8 mouse cellular contexts compared by ENCODE assay signal in genomic region chr17:28517956-28518614, GRCm38 (mm10). TPM values are rescaled to one million over a fixed set of nuclear protein-coding genes. Genes with fewer than 3 reads are reported as not detected.
DNase-seq lines count a peak whose midpoint lies in the region; ATAC-seq and TF ChIP-seq lines count a peak whose summit lies in the region.

No protein-coding gene starts in this region.

- H3K27ac ChIP-seq in cortical plate, adult 2 months (ENCODE audit: insufficient read depth, low read length), result peak overlapping the region; percentile 95
- H3K27ac ChIP-seq in intestine, postnatal 0 days (ENCODE audit: low read depth, low read length), result peak overlapping the region; percentile 92
- peak overlapping the region; percentile 75 for H3K27ac ChIP-seq in limb, embryonic 10.5 days
- peak overlapping the region; percentile 66; the same call in 1 of the 2 replicates for H3K27ac ChIP-seq in midbrain, embryonic 12.5 days (replicated peaks)
- peak overlapping the region; percentile 91 for H3K27ac ChIP-seq in spleen, adult 2 months (ENCODE audit: insufficient read depth, low read length)

- DNase-seq in adrenal gland, adult 18-20 months (ENCODE audit: low spot score in 2 of 2), result peak; percentile 79 to 93
- DNase-seq in gastrocnemius, postnatal 25 days, result peak; percentile 98
- peak; percentile 71 for DNase-seq in limb, embryonic 10.5 days (ENCODE audit: low spot score)
- DNase-seq in spleen, adult 2 months (ENCODE audit: low read depth in 1 of 2, low spot score in 2 of 2), result peak in 1 of 2 experiments; percentile 76
- no peak for DNase-seq in c-Kit-positive CD71-positive TER-119-positive erythroid progenitor cells, embryonic 14.5 days (ENCODE audit: low spot score)

- H3K9ac ChIP-seq in intestine, postnatal 0 days (ENCODE audit: low read depth, low read length), result peak overlapping the region; percentile 67
- H3K9ac ChIP-seq in midbrain, embryonic 12.5 days (replicated peaks), result peak overlapping the region; percentile 52

- no peak for TF ChIP-seq CTCF in cortical plate, adult 2 months (IDR thresholded peaks at IDR 0.05; ENCODE audit: extremely low read depth, insufficient read depth, low read length)
- no peak for TF ChIP-seq CTCF in intestine, postnatal 0 days (IDR thresholded peaks at IDR 0.05; ENCODE audit: low read depth)
- TF ChIP-seq CTCF in spleen, adult 2 months (IDR thresholded peaks at IDR 0.05; ENCODE audit: extremely low read depth, insufficient read depth, insufficient read length, insufficient replicate concordance), result no peak

- no peaks in the 10 kb centered on the region for H3K9me3 ChIP-seq in intestine, postnatal 0 days (ENCODE audit: control insufficient read depth)
- no peaks in the 10 kb centered on the region for H3K9me3 ChIP-seq in limb, embryonic 10.5 days (replicated peaks)
- H3K9me3 ChIP-seq in midbrain, embryonic 12.5 days, result no peaks in the 10 kb centered on the region

- no peaks in the 10 kb centered on the region for H3K36me3 ChIP-seq in intestine, postnatal 0 days (ENCODE audit: control insufficient read depth, insufficient read depth)
- H3K36me3 ChIP-seq in limb, embryonic 10.5 days, result no peaks in the 10 kb centered on the region; the same call in 1 of the 2 replicates
- no peaks in the 10 kb centered on the region for H3K36me3 ChIP-seq in midbrain, embryonic 12.5 days
- no peaks in the 10 kb centered on the region for H3K36me3 ChIP-seq in spleen, adult 2 months (ENCODE audit: control insufficient read depth, insufficient read depth, low read length)

- H3K4me3 ChIP-seq in cortical plate, adult 2 months (ENCODE audit: insufficient read depth, low read length), result peak overlapping the region; percentile 39
- peak overlapping the region; percentile 36 for H3K4me3 ChIP-seq in intestine, postnatal 0 days (ENCODE audit: low read depth, low read length)
- peak overlapping the region; percentile 55 for H3K4me3 ChIP-seq in limb, embryonic 10.5 days
- peak overlapping the region; percentile 47 for H3K4me3 ChIP-seq in midbrain, embryonic 12.5 days
- H3K4me3 ChIP-seq in spleen, adult 2 months (ENCODE audit: extremely low read depth, insufficient read depth, insufficient read length), result peak overlapping the region; percentile 58

- TF ChIP-seq POLR2A in cortical plate, adult 2 months (IDR thresholded peaks at IDR 0.05; ENCODE audit: extremely low read depth, insufficient read depth, low read length), result no peak
- no peak; the same call in 1 of the 2 replicates for TF ChIP-seq POLR2A in spleen, adult 2 months (IDR thresholded peaks at IDR 0.05; ENCODE audit: low read depth, low read length)

- no peaks in the 10 kb centered on the region for H3K27me3 ChIP-seq in intestine, postnatal 0 days (replicated peaks; ENCODE audit: control insufficient read depth, insufficient read depth, low read length)
- peaks cover 80% of the 10 kb centered on the region for H3K27me3 ChIP-seq in limb, embryonic 10.5 days (ENCODE audit: low read depth, poor library complexity, severe bottlenecking)
- H3K27me3 ChIP-seq in midbrain, embryonic 12.5 days, result peaks cover 72% of the 10 kb centered on the region
- H3K27me3 ChIP-seq in spleen, adult 2 months (ENCODE audit: control insufficient read depth, insufficient read depth, low read length), result no peaks in the 10 kb centered on the region

- peak overlapping the region; percentile 68 for H3K4me2 ChIP-seq in intestine, postnatal 0 days (replicated peaks; ENCODE audit: low read depth)
- H3K4me2 ChIP-seq in midbrain, embryonic 12.5 days (replicated peaks), result peak overlapping the region; percentile 84

- peak; percentile 63 for ATAC-seq in intestine, postnatal 0 days
- ATAC-seq in midbrain, embryonic 12.5 days (ENCODE audit: low FRiP score, low read depth), result peak; percentile 55

- under 1% methylated on average over 40 of the region's 46 CpGs for WGBS in intestine, postnatal 0 days
- under 1% methylated on average over 46 of the region's 46 CpGs for WGBS in limb, embryonic 10.5 days
- WGBS in midbrain, embryonic 12.5 days, result 3% methylated on average over 41 of the region's 46 CpGs
- WGBS in spleen, adult 2 months, result 1% methylated on average over 46 of the region's 46 CpGs

- peaks cover 11% of the 10 kb centered on the region; the same call in 1 of the 2 replicates for H3K4me1 ChIP-seq in cortical plate, adult 2 months (ENCODE audit: control insufficient read depth, insufficient read depth, low read length)
- peaks cover 12% of the 10 kb centered on the region; the same call in 1 of the 2 replicates for H3K4me1 ChIP-seq in intestine, postnatal 0 days (replicated peaks; ENCODE audit: control insufficient read depth, insufficient read depth, low read length)
- H3K4me1 ChIP-seq in limb, embryonic 10.5 days, result peaks cover 36% of the 10 kb centered on the region
- peaks cover 27% of the 10 kb centered on the region for H3K4me1 ChIP-seq in midbrain, embryonic 12.5 days
- H3K4me1 ChIP-seq in spleen, adult 2 months (ENCODE audit: control insufficient read depth, insufficient read depth, insufficient read length), result peaks cover 53% of the 10 kb centered on the region

RNA-seq across cellular contexts. Expression of gene Fkbp5, which starts 0.8 kb away (rescaled TPM):
- 100 to 1,000 TPM; 111 to 112 TPM for total RNA-seq in adrenal gland, adult 18-20 months (2021)
- 13.5 and 17.7 TPM in 2 replicates for polyA plus RNA-seq in cortical plate, adult 2 months (2012; rRNA removed)
- total RNA-seq in gastrocnemius, postnatal 25 days (2021), result 10 to 100 TPM; 61.0 to 63.6 TPM
- polyA plus RNA-seq in intestine, postnatal 0 days (2015; fragmentation: Nextera tagmentation; extraction: Ambion mirVana), result 9.7 and 10.1 TPM in 2 replicates
- polyA plus RNA-seq in limb, embryonic 10.5 days (2016; fragmentation: Nextera tagmentation; extraction: Ambion mirVana), result 32.5 and 32.6 TPM in 2 replicates
- 32.7 and 38.2 TPM in 2 replicates for polyA plus RNA-seq in midbrain, embryonic 12.5 days (2016; fragmentation: Nextera tagmentation; extraction: Ambion mirVana)
- 26.1 and 29.7 TPM in 2 replicates for polyA plus RNA-seq in spleen, adult 2 months (2012; rRNA removed)

RNA-seq across cellular contexts. Expression of gene Armc12, which starts 12.5 kb away (rescaled TPM):
- not detected for total RNA-seq in adrenal gland, adult 18-20 months (2021)
- not detected in 2 replicates for polyA plus RNA-seq in cortical plate, adult 2 months (2012; rRNA removed)
- total RNA-seq in gastrocnemius, postnatal 25 days (2021), result not detected
- polyA plus RNA-seq in intestine, postnatal 0 days (2015; fragmentation: Nextera tagmentation; extraction: Ambion mirVana), result not detected in 2 replicates
- polyA plus RNA-seq in limb, embryonic 10.5 days (2016; fragmentation: Nextera tagmentation; extraction: Ambion mirVana), result not detected in 2 replicates
- not detected in 2 replicates for polyA plus RNA-seq in midbrain, embryonic 12.5 days (2016; fragmentation: Nextera tagmentation; extraction: Ambion mirVana)
- polyA plus RNA-seq in spleen, adult 2 months (2012; rRNA removed), result 0.25 and 0.32 TPM in 2 replicates

RNA-seq across cellular contexts. Expression of gene Clpsl2, which starts 31.1 kb away (rescaled TPM):
- total RNA-seq in adrenal gland, adult 18-20 months (2021), result not detected
- not detected in 2 replicates for polyA plus RNA-seq in cortical plate, adult 2 months (2012; rRNA removed)
- not detected for total RNA-seq in gastrocnemius, postnatal 25 days (2021)
- polyA plus RNA-seq in intestine, postnatal 0 days (2015; fragmentation: Nextera tagmentation; extraction: Ambion mirVana), result not detected in 2 replicates
- polyA plus RNA-seq in limb, embryonic 10.5 days (2016; fragmentation: Nextera tagmentation; extraction: Ambion mirVana), result not detected in 2 replicates
- polyA plus RNA-seq in midbrain, embryonic 12.5 days (2016; fragmentation: Nextera tagmentation; extraction: Ambion mirVana), result not detected in 2 replicates
- polyA plus RNA-seq in spleen, adult 2 months (2012; rRNA removed), result not detected in 2 replicates

RNA-seq across cellular contexts. Expression of gene Clps, which starts 42.5 kb away (rescaled TPM):
- not detected for total RNA-seq in adrenal gland, adult 18-20 months (2021)
- not detected in 2 replicates for polyA plus RNA-seq in cortical plate, adult 2 months (2012; rRNA removed)
- total RNA-seq in gastrocnemius, postnatal 25 days (2021), result not detected
- 104 and 125 TPM in 2 replicates for polyA plus RNA-seq in intestine, postnatal 0 days (2015; fragmentation: Nextera tagmentation; extraction: Ambion mirVana)
- polyA plus RNA-seq in limb, embryonic 10.5 days (2016; fragmentation: Nextera tagmentation; extraction: Ambion mirVana), result not detected in 2 replicates
- polyA plus RNA-seq in midbrain, embryonic 12.5 days (2016; fragmentation: Nextera tagmentation; extraction: Ambion mirVana), result not detected in 2 replicates
- 8,275 and 8,966 TPM in 2 replicates for polyA plus RNA-seq in spleen, adult 2 months (2012; rRNA removed)

RNA-seq across cellular contexts. Expression of gene Lhfpl5, which starts 57.4 kb away (rescaled TPM):
- 1 to 10 TPM; 2.0 to 2.6 TPM for total RNA-seq in adrenal gland, adult 18-20 months (2021)
- polyA plus RNA-seq in cortical plate, adult 2 months (2012; rRNA removed), result 4.5 and 5.1 TPM in 2 replicates
- not detected for total RNA-seq in gastrocnemius, postnatal 25 days (2021)
- 0.90 and 1.3 TPM in 2 replicates for polyA plus RNA-seq in intestine, postnatal 0 days (2015; fragmentation: Nextera tagmentation; extraction: Ambion mirVana)
- polyA plus RNA-seq in limb, embryonic 10.5 days (2016; fragmentation: Nextera tagmentation; extraction: Ambion mirVana), result 0.39 and 0.55 TPM in 2 replicates
- 1.7 TPM in 2 replicates for polyA plus RNA-seq in midbrain, embryonic 12.5 days (2016; fragmentation: Nextera tagmentation; extraction: Ambion mirVana)
- not detected in 2 replicates for polyA plus RNA-seq in spleen, adult 2 months (2012; rRNA removed)
